Mouse (Mus musculus) ES-E14 (cell line): Measurements from ENCODE around the gene Tex12. TPM values are rescaled to one million over a fixed set of nuclear protein-coding genes. Genes with fewer than 3 reads are reported as not detected.

Source experiments
- DNase-seq: peaks from one replicate; pipeline ENCODE4 v3.0.0-alpha.2; 2013; ENCODE audit warnings: low read depth, low spot score
- H3K27ac ChIP-seq: 2 replicates; pipeline ENCODE4 v1.5.1; 2012; ENCODE audit warnings: low read depth, mild to moderate bottlenecking, low read length, moderate library complexity, mixed read lengths; ENCODE audit not compliant: poor library complexity, insufficient read depth, severe bottlenecking
- H3K36me3 ChIP-seq: 2 replicates; pipeline ENCODE4 v1.6.1; 2012; ENCODE audit warnings: mild to moderate bottlenecking, low read length, moderate library complexity, mixed read lengths; ENCODE audit not compliant: control insufficient read depth, poor library complexity, insufficient read depth, severe bottlenecking
- H3K4me1 ChIP-seq, 2 experiments: fragments of 150-350 bp in 1 of 2; sonication (generic) in 1 of 2; 2 replicates each; pipeline ENCODE4 v1.6.1; 2012; ENCODE audit warnings: low read length in 2 of 2, mild to moderate bottlenecking in 1 of 2, mixed read lengths in 1 of 2; ENCODE audit not compliant: control insufficient read depth in 2 of 2, insufficient read depth in 2 of 2, poor library complexity in 1 of 2
- H3K4me3 ChIP-seq, 2 experiments: fragments of 150-350 bp in 1 of 2; sonication (generic) in 1 of 2; 2 replicates each; pipeline ENCODE4 v1.5.1; 2012; ENCODE audit warnings: low read length in 2 of 2, low read depth in 1 of 2, mild to moderate bottlenecking in 1 of 2, mixed read lengths in 1 of 2; ENCODE audit not compliant: insufficient read depth in 1 of 2, poor library complexity in 1 of 2, severe bottlenecking in 1 of 2
- H3K9ac ChIP-seq: 2 replicates; pipeline ENCODE4 v1.6.1; 2012; ENCODE audit warnings: low read depth, mild to moderate bottlenecking, low read length, mixed read lengths; ENCODE audit not compliant: poor library complexity, insufficient read depth, severe bottlenecking
- H3K9me3 ChIP-seq: fragments of 150-350 bp; sonication (generic); 2 replicates; pipeline ENCODE4 v1.6.1; 2012; ENCODE audit warnings: low read depth, mild to moderate bottlenecking, low read length; ENCODE audit not compliant: control insufficient read depth, insufficient read depth
- CHD2 ChIP-seq: IDR thresholded peaks from 2 replicates; pipeline ENCODE4 v1.6.1; 2014; ENCODE audit warnings: mild to moderate bottlenecking, low read depth, low read length, inconsistent platforms
- HCFC1 ChIP-seq: IDR thresholded peaks from 2 replicates; pipeline ENCODE4 v1.6.1; 2012; ENCODE audit warnings: low read length, inconsistent platforms, borderline replicate concordance; ENCODE audit not compliant: insufficient read depth
- MAFK ChIP-seq: IDR thresholded peaks from 2 replicates; pipeline ENCODE4 v1.6.1; 2014; ENCODE audit warnings: mild to moderate bottlenecking, low read depth, low read length, inconsistent platforms; ENCODE audit not compliant: insufficient read depth
- ZC3H11A ChIP-seq: IDR thresholded peaks from 2 replicates; pipeline ENCODE4 v1.6.1; 2012; ENCODE audit warnings: low read depth, mild to moderate bottlenecking, inconsistent platforms, low read length, borderline replicate concordance
- ZNF384 ChIP-seq: IDR thresholded peaks from 2 replicates; pipeline ENCODE4 v1.6.1; 2012; ENCODE audit warnings: low read depth, low read length, inconsistent platforms
- in situ Hi-C, 2 experiments: fragments of 600-800 bp; cut with MboI; formaldehyde crosslinking; loops; one replicate each; pipeline ENCODE4 v1.15.1; 2025; ENCODE audit warnings: low sequenced_read_pairs in 2 of 2, inconsistent platforms in 1 of 2; ENCODE audit not compliant: unreplicated experiment in 2 of 2
- total RNA-seq: library from RNA; depleted of rRNA; stranded (reverse); fragments of 300-350 nt; gene quantifications from 2 replicates; pipeline ENCODE4 v1.2.3, GENCODE M21; 2012; rRNA removed

The Tex12 gene
- total RNA-seq, 1 experiment, result 0.94 TPM

DNA sequence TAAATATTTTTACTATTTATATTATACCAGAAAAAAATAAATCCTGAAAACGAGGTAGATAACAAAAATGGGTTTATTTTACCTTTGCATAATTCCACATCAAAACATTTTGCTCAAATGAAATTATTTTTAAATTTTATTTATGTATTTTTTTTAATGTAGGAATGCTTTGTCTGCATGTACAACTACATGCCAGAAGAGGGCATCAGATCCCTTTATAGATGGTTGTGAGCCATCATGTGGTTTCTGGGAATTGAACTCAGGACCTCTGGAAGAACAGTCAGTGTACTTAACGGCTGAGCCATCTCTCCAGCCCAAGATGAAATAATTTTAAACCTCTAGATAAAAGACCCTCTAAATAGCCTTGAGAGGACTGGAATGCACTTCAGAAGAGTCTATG lies 39.6 kb downstream of the Tex12 start:
- no peak for DNase-seq
- TF ChIP-seq ZC3H11A (no peak), ZNF384 (no peak), CHD2 (no peak), MAFK (no peak), HCFC1 (no peak)
- no peak overlapping the region for H3K4me3 ChIP-seq
- 0 out of 4 replicates have a peak, but pooled peaks cover 0 to 4% of the 10 kb centered on the region in 2 experiments for H3K4me1 ChIP-seq
- in situ Hi-C loops, result loop anchor here in 1 of 2 experiments (10.0 kb wide), 1 partner anchor 1027 kb away; no protein-coding TSS in a partner anchor
- H3K27ac ChIP-seq, result no peak overlapping the region
- no peaks in the 10 kb centered on the region for H3K36me3 ChIP-seq
- H3K9me3 ChIP-seq, result no peaks in the 10 kb centered on the region
- H3K9ac ChIP-seq, result no peak overlapping the region

- Histone ChIP-seq H3K27ac (no peak overlapping the region), H3K4me1 (0 out of 4 replicates have a peak, but pooled peaks cover 0 to 4% of the 10 kb centered on the region in 2 experiments), H3K9me3 (no peaks in the 10 kb centered on the region), H3K9ac (no peak overlapping the region), H3K36me3 (no peaks in the 10 kb centered on the region), H3K4me3 (no peak overlapping the region)
- TF ChIP-seq HCFC1 (no peak), ZNF384 (no peak), ZC3H11A (no peak), CHD2 (no peak), MAFK (no peak)
- no peak for DNase-seq
- in situ Hi-C loops, result loop anchor here in 1 of 2 experiments (10.0 kb wide), 1 partner anchor 1026 kb away; no protein-coding TSS in a partner anchor
Measured at GRCm38 (mm10) chr9:50520748-50521147, 40.4 kb downstream of the Tex12 start.

GRCm38 (mm10) chr9:50518781-50519180 lies 42.3 kb downstream of the Tex12 start:
- peak; percentile 66 for DNase-seq
- H3K9ac ChIP-seq, result no peak overlapping the region
- TF ChIP-seq CHD2 (no peak), ZC3H11A (peak; percentile 23; the same call in 1 of the 2 replicates)

DNA sequence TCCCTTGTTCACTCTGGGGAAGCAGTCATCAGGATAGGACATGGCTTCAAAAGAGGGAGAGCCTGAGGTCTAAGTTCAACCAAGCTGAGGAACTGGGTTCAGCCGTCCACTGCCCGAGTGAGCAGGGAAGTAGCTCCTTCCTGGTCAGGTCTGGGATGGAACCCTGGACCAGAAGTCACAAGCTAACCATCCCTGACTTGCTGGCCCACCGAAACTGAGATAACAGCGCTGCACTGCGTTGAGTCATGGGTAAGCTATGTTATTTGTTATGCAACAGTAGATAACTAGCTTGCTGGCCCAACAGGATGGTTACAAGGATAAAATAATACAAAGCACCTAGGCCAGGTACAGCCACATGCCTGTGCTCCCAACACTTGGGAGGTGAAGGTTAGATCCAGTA lies 45.7 kb downstream of the Tex12 start:
- TF ChIP-seq ZC3H11A, result no peak
- TF ChIP-seq ZNF384, result no peak
- TF ChIP-seq CHD2, result no peak
- no peak for TF ChIP-seq MAFK
- TF ChIP-seq HCFC1, result no peak
- Histone ChIP-seq H3K4me1 (0 out of 4 replicates have a peak, but pooled peaks cover 0 to 4% of the 10 kb centered on the region in 2 experiments), H3K9me3 (no peaks in the 10 kb centered on the region), H3K36me3 (no peaks in the 10 kb centered on the region), H3K9ac (no peak overlapping the region), H3K4me3 (no peak overlapping the region), H3K27ac (no peak overlapping the region)
- in situ Hi-C loops, result no loop called here
- no peak for DNase-seq

More at GRCm38 (mm10) chr9:50518781-50519180, 42.3 kb downstream of the Tex12 start:
- Histone ChIP-seq H3K9me3 (no peaks in the 10 kb centered on the region), H3K4me1 (0 out of 4 replicates have a peak, but pooled peaks cover 0 to 4% of the 10 kb centered on the region in 2 experiments), H3K27ac (no peak overlapping the region), H3K4me3 (no peak overlapping the region), H3K36me3 (no peaks in the 10 kb centered on the region)
- in situ Hi-C loops, result no loop called here

- H3K4me3 ChIP-seq, result no peak overlapping the region
- H3K36me3 ChIP-seq, result no peaks in the 10 kb centered on the region
- TF ChIP-seq HCFC1, result no peak
- no peak for TF ChIP-seq CHD2
- no peak for TF ChIP-seq MAFK
- no peak for TF ChIP-seq ZNF384
- TF ChIP-seq ZC3H11A, result no peak
- DNase-seq, result no peak
- H3K9me3 ChIP-seq, result no peaks in the 10 kb centered on the region
- no peaks in the 10 kb centered on the region for H3K4me1 ChIP-seq
- in situ Hi-C loops, result no loop called here
- H3K27ac ChIP-seq, result no peak overlapping the region
- no peak overlapping the region for H3K9ac ChIP-seq
Measured at GRCm38 (mm10) chr9:50507570-50507969, 53.6 kb downstream of the Tex12 start.

Other genes starting within 250 kb of the Tex12 start
- gene Rpl10-ps3, start 216.4 kb downstream of the Tex12 start, total RNA-seq, result 164 and 239 TPM in 2 replicates
- 9.4 and 18.3 TPM in 2 replicates for gene Plet1, start 66.8 kb downstream of the Tex12 start, total RNA-seq
- gene Pts, start 32.6 kb downstream of the Tex12 start, total RNA-seq, result 6.8 and 7.6 TPM in 2 replicates
- 0.32 and 0.49 TPM in 2 replicates for gene Il18, start 6.5 kb downstream of the Tex12 start, total RNA-seq
- 0.22 and 0.26 TPM in 2 replicates for gene Bco2, start 6.1 kb downstream of the Tex12 start, total RNA-seq
- gene Sdhd, start 42.5 kb upstream of the Tex12 start, total RNA-seq, result 160 and 168 TPM in 2 replicates
- 133 and 179 TPM in 2 replicates for gene Timm8b, start 42.6 kb upstream of the Tex12 start, total RNA-seq
- gene Pih1d2, start 56.0 kb upstream of the Tex12 start, total RNA-seq, result 2.3 and 3.3 TPM in 2 replicates
- gene Nkapd1, start 56.1 kb upstream of the Tex12 start, total RNA-seq, result 16.1 and 17.8 TPM in 2 replicates
- gene Dlat, start 98.5 kb upstream of the Tex12 start, total RNA-seq, result 43.4 and 46.3 TPM in 2 replicates
- 4.1 and 6.4 TPM in 2 replicates for gene Dixdc1, start 178.2 kb upstream of the Tex12 start, total RNA-seq
- 2.2 and 2.3 TPM in 2 replicates for gene 2310030G06Rik, start 185.2 kb upstream of the Tex12 start, total RNA-seq
- gene Cryab, start 190.0 kb upstream of the Tex12 start, total RNA-seq, result 18.9 and 57.4 TPM in 2 replicates
- 9.6 and 10.9 TPM in 2 replicates for gene Hspb2, start 191.0 kb upstream of the Tex12 start, total RNA-seq
- 5.8 and 7.6 TPM in 2 replicates for gene Fdxacb1, start 206.9 kb upstream of the Tex12 start, total RNA-seq
- 30.8 and 49.1 TPM in 2 replicates for gene Alg9, start 213.7 kb upstream of the Tex12 start, total RNA-seq
- gene 1110032A03Rik, start 214.2 kb upstream of the Tex12 start, total RNA-seq, result 6.8 and 7.0 TPM in 2 replicates